Mouse (Mus musculus) kidney, embryonic 16.5 days (tissue): ENCODE measurements at regions not wholly inside any gene's neighbourhood (a gene's known extent, or its start where the extent isn't known, plus 50 kb on each side); places are given as distances from the start of the nearest gene placed in this dataset.

ENCODE experiments used
- ATAC-seq: fragments of 200-750 bp; cut with Nextera tagmentation; 2 replicates; pipeline ENCODE4 v1.8.0; 2017; ENCODE audit warnings: moderate TSS enrichment; ENCODE audit not compliant: low FRiP score, low TSS enrichment
- H3K27ac ChIP-seq: fragments of 300-500 bp; sonication (generic); 2 replicates; pipeline ENCODE4 v1.5.1; 2014; ENCODE audit warnings: low read length
- H3K27me3 ChIP-seq: fragments of 300-500 bp; sonication (generic); 2 replicates; pipeline ENCODE4 v1.6.1; 2014; ENCODE audit warnings: low read length, control low read depth, mixed read lengths; ENCODE audit not compliant: insufficient read depth
- H3K36me3 ChIP-seq: fragments of 300-500 bp; sonication (generic); 2 replicates; pipeline ENCODE4 v1.6.1; 2014; ENCODE audit warnings: low read length, control low read depth, mixed read lengths; ENCODE audit not compliant: insufficient read depth
- H3K4me1 ChIP-seq: fragments of 300-500 bp; sonication (generic); 2 replicates; pipeline ENCODE4 v1.6.1; 2014; ENCODE audit warnings: low read length, control low read depth, mixed read lengths; ENCODE audit not compliant: insufficient read depth
- H3K4me2 ChIP-seq: fragments of 300-500 bp; sonication (generic); replicated peaks from 2 replicates; pipeline ENCODE4 v1.6.1; 2014; ENCODE audit warnings: low read depth, low read length
- H3K4me3 ChIP-seq: fragments of 300-500 bp; sonication (generic); 2 replicates; pipeline ENCODE4 v1.5.1; 2014; ENCODE audit warnings: mild to moderate bottlenecking, low read length
- H3K9ac ChIP-seq: fragments of 300-500 bp; sonication (generic); replicated peaks from 2 replicates; pipeline ENCODE4 v1.6.1; 2014; ENCODE audit warnings: low read length
- H3K9me3 ChIP-seq: fragments of 300-500 bp; sonication (generic); 2 replicates; pipeline ENCODE4 v1.6.1; 2016; ENCODE audit warnings: low read length, control low read depth
- WGBS: fragments of 180-500 bp; shearing (Covaris S2); extraction: QIAGEN DNeasy Blood & Tissue Kit; methylation state at CpG from one replicate; pipeline ENCODE4 v1.1.7; 2014; 5-methylcytosine and 5-hydroxymethylcytosine counted together

DNA sequence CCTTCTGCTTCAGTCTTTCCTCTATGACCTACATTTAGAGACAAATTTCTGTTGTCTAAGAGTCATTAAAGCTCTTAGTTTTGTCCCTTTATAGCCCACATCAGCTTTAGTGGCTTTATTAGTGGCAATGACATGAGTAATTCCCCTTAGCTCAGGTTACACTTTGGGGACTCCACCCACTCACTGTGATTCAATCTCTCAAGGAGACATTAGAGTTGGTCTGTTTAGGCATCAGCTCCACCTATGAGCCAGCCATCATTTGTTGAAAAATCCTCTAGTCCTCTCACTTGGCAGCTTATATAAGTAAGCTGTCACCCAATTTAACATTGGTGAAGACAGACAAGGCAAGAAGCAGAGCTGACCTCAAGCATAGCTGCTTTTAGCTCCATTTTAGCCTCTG lies 151.3 kb upstream of the Impad1 start:
- Histone ChIP-seq H3K27ac (no peak overlapping the region), H3K9me3 (no peaks in the 10 kb centered on the region), H3K4me2 (no peak overlapping the region), H3K4me3 (no peak overlapping the region), H3K4me1 (no peaks in the 10 kb centered on the region), H3K36me3 (no peaks in the 10 kb centered on the region), H3K27me3 (no peaks in the 10 kb centered on the region), H3K9ac (no peak overlapping the region)
- ATAC-seq: no peak

DNA sequence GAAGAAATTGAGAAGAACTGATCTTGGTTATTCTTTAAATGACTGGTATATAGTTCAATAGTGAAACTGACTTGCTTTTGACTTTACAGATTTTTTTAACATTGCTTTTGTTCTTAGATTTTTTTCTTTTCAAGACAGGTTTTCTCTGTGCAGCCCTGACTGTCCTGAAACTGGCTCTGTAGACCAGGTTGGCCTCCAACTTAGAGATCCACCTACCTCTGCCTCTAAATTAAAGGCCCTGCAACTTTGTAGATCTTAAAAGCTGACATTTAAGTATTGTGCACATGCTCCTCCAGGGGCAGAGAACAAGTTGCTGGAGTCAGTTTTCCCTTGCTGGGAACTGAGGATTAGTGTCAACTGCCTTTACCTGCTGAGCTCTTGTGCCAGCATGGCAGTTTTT lies 132.6 kb upstream of the Impad1 start:
- Histone ChIP-seq H3K27me3 (no peaks in the 10 kb centered on the region), H3K9ac (no peak overlapping the region), H3K4me2 (no peak overlapping the region), H3K36me3 (no peaks in the 10 kb centered on the region), H3K4me3 (no peak overlapping the region), H3K4me1 (no peaks in the 10 kb centered on the region), H3K9me3 (no peaks in the 10 kb centered on the region), H3K27ac (no peak overlapping the region)
- ATAC-seq: no peak

DNA sequence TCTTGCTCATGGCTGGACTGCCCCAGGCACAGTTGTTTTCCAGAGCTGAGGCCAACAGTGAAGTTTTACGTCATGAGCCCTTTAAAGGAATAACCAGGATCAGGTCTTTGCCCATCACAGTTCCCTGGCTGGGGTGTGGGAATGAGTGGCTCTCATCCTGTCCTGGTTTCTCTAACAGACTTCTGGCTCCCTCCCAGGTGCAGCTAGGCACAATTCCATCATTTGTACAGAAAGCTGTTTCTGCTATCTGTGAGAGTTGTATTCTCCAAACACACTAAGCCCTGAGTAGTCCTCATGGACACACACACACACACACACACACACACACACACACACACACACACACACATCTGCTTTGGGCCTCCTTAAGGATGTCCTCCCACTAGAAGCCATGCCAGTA lies 127.1 kb upstream of the Impad1 start:
- H3K9me3 ChIP-seq: no peaks in the 10 kb centered on the region
- H3K4me2 ChIP-seq: no peak overlapping the region
- 73% methylated on average over 1 of the region's 1 CpGs for WGBS
- no peak overlapping the region for H3K9ac ChIP-seq
- no peak overlapping the region for H3K4me3 ChIP-seq
- ATAC-seq: no peak
- no peaks in the 10 kb centered on the region for H3K4me1 ChIP-seq
- H3K27me3 ChIP-seq: no peaks in the 10 kb centered on the region
- H3K36me3 ChIP-seq: no peaks in the 10 kb centered on the region
- no peak overlapping the region for H3K27ac ChIP-seq

DNA sequence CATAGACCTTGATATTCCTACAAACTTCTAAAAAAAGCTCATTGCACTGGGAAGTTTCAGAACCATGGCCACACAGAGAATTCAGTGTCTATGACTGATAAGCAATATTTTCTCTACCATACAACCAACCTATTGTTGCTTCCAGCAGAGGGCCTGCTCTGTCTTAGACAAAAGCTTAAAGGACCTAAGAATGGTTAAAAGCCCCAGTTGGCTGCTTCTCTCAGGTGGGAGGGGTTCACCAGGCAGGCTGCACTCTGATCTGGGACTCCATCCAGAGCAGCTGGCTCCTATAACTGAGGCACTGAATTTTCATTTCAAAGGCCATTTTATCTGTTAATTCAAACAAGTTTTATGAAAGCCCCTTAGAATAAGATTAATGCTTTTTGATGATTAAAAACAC lies 82.1 kb upstream of the Impad1 start:
- Histone ChIP-seq H3K27ac (no peak overlapping the region), H3K27me3 (no peaks in the 10 kb centered on the region), H3K9me3 (no peaks in the 10 kb centered on the region), H3K4me2 (no peak overlapping the region), H3K36me3 (no peaks in the 10 kb centered on the region), H3K9ac (no peak overlapping the region), H3K4me3 (no peak overlapping the region), H3K4me1 (no peaks in the 10 kb centered on the region)
- ATAC-seq: 0 out of 2 replicates have a peak, but pooled peaks have one; percentile 57

DNA sequence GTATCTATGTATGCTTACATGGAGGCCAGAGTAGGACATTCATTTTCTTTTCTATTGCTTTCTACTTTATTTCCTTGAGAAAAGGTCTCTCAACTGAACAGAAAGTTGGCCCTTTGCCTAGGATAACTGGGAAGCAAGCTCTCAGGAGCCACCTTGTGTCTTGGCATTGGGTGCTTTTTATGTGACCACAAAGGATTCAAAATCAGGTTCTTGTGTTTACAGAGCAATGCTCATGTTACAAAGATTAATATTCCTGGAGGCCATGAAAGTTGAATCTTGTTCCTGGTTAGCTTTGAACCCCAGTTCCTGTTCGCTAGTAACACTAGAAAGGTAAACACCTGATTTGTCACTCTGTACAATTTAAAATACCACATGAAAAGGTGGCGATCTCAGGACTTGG lies 65.2 kb upstream of the Impad1 start:
- Histone ChIP-seq H3K4me2 (no peak overlapping the region), H3K9me3 (no peaks in the 10 kb centered on the region), H3K4me1 (no peaks in the 10 kb centered on the region), H3K36me3 (no peaks in the 10 kb centered on the region), H3K27ac (no peak overlapping the region), H3K4me3 (no peak overlapping the region), H3K9ac (no peak overlapping the region), H3K27me3 (no peaks in the 10 kb centered on the region)
- 40% methylated on average over 2 of the region's 2 CpGs for WGBS
- no peak for ATAC-seq
